Mouse (Mus musculus): ENCODE measurements around the gene Zfp507.

The Zfp507 gene

GRCm38 (mm10) chr7:35782252-35782651 is 20.6 kb downstream of the Zfp507 start:
- DNase-seq (ENCODE audit: low read depth, low spot score): no peak

- DNase-seq (ENCODE audit: low read depth, low spot score): no peak
These were observed 28.7 kb downstream of the Zfp507 start for GRCm38 (mm10) chr7:35774127-35774526.

- no peak for DNase-seq (ENCODE audit: low read depth, low spot score)
These were observed 30.5 kb downstream of the Zfp507 start for GRCm38 (mm10) chr7:35772347-35772746.

- DNase-seq (ENCODE audit: low read depth, low spot score): no peak
These were observed 31.7 kb downstream of the Zfp507 start for GRCm38 (mm10) chr7:35771106-35771505.

- DNase-seq (ENCODE audit: low read depth, low spot score): no peak
These were observed 32.7 kb downstream of the Zfp507 start for GRCm38 (mm10) chr7:35770122-35770521.

- no peak for DNase-seq (ENCODE audit: low read depth, low spot score)
These were observed 38.3 kb downstream of the Zfp507 start for GRCm38 (mm10) chr7:35764461-35764860.

- no peak for DNase-seq (ENCODE audit: low read depth, low spot score)
These were observed 41.0 kb downstream of the Zfp507 start for GRCm38 (mm10) chr7:35761801-35762200.

GRCm38 (mm10) chr7:35759602-35760001 is 43.2 kb downstream of the Zfp507 start:
- peak; percentile 16 for DNase-seq (ENCODE audit: low read depth, low spot score)

- DNase-seq (ENCODE audit: low read depth, low spot score): peak; percentile 38
These were observed 46.0 kb downstream of the Zfp507 start for GRCm38 (mm10) chr7:35756510-35757440.

- no peak for DNase-seq (ENCODE audit: low read depth, low spot score)
These were observed 48.0 kb downstream of the Zfp507 start for GRCm38 (mm10) chr7:35754886-35755168.

- DNase-seq (ENCODE audit: low read depth, low spot score): peak; percentile 62
These were observed 48.5 kb downstream of the Zfp507 start, which contains the start of gene Dpy19l3 for GRCm38 (mm10) chr7:35754033-35754885. Dpy19l3 (minus strand) TSS chr7:35754454.

- DNase-seq (ENCODE audit: low read depth, low spot score): no peak
These were observed 49.3 kb downstream of the Zfp507 start for GRCm38 (mm10) chr7:35753319-35754032.

GRCm38 (mm10) chr7:35750873-35751272 is 51.9 kb downstream of the Zfp507 start:
- DNase-seq (ENCODE audit: low read depth, low spot score): no peak

GRCm38 (mm10) chr7:35747397-35747964 is 55.3 kb downstream of the Zfp507 start:
- no peak for DNase-seq (ENCODE audit: low read depth, low spot score)

GRCm38 (mm10) chr7:35746686-35747396 is 56.0 kb downstream of the Zfp507 start:
- DNase-seq (ENCODE audit: low read depth, low spot score): no peak

GRCm38 (mm10) chr7:35745281-35745702 is 57.5 kb downstream of the Zfp507 start:
- DNase-seq (ENCODE audit: low read depth, low spot score): no peak

- no peak for DNase-seq (ENCODE audit: low read depth, low spot score)
These were observed 58.0 kb downstream of the Zfp507 start for GRCm38 (mm10) chr7:35744771-35745170.

- DNase-seq (ENCODE audit: low read depth, low spot score): no peak
These were observed 60.5 kb downstream of the Zfp507 start for GRCm38 (mm10) chr7:35742310-35742709.

- no peak for DNase-seq (ENCODE audit: low read depth, low spot score)
These were observed 60.9 kb downstream of the Zfp507 start for GRCm38 (mm10) chr7:35741858-35742257.

GRCm38 (mm10) chr7:35740489-35741230 is 62.1 kb downstream of the Zfp507 start:
- DNase-seq (ENCODE audit: low read depth, low spot score): peak; percentile 16

Measured in WW6 (cell line).